Mouse (Mus musculus) ovary, postnatal 10 days (tissue): Measurements from ENCODE around the gene Igf2bp3.
"Not testable (repeated sequence)": the region's sequence is repeated elsewhere in the genome, so short reads cannot be mapped to it uniquely, and the experiment has no call there.

Experiments used
- DNase-seq: peaks from one replicate; pipeline ENCODE4 v3.0.0; 2022; ENCODE audit warnings: low spot score

The Igf2bp3 gene

GRCm38 (mm10) chr6:49214928-49215747, at the start of gene Igf2bp3:
Gene Igf2bp3 (minus strand): TSS chr6:49214957.
- DNase-seq: no peak

GRCm38 (mm10) chr6:49264446-49264845, 49.7 kb upstream of the Igf2bp3 start:
- DNase-seq: not testable (repeated sequence)

- peak; percentile 95 for DNase-seq
These were observed 49.1 kb upstream of the Igf2bp3 start, which contains the start of gene Tra2a for GRCm38 (mm10) chr6:49263847-49264243. Gene Tra2a (minus strand): TSS chr6:49264033.

- peak; percentile 55 for DNase-seq
These were observed 48.5 kb upstream of the Igf2bp3 start for GRCm38 (mm10) chr6:49263081-49263846.

- no peak for DNase-seq
These were observed 47.7 kb upstream of the Igf2bp3 start for GRCm38 (mm10) chr6:49262421-49262820.

- DNase-seq: no peak
These were observed 45.0 kb upstream of the Igf2bp3 start for GRCm38 (mm10) chr6:49259711-49260110.

- no peak for DNase-seq
These were observed 43.1 kb upstream of the Igf2bp3 start for GRCm38 (mm10) chr6:49257880-49258279.

- DNase-seq: no peak
These were observed 37.5 kb upstream of the Igf2bp3 start for GRCm38 (mm10) chr6:49252207-49252606.

GRCm38 (mm10) chr6:49251199-49251598, 36.4 kb upstream of the Igf2bp3 start:
- DNase-seq: no peak

- no peak for DNase-seq
These were observed 32.5 kb upstream of the Igf2bp3 start for GRCm38 (mm10) chr6:49247246-49247645.

- DNase-seq: no peak
These were observed 27.6 kb upstream of the Igf2bp3 start for GRCm38 (mm10) chr6:49242331-49242730.

GRCm38 (mm10) chr6:49241562-49241961, 26.8 kb upstream of the Igf2bp3 start:
- no peak for DNase-seq

- DNase-seq: peak; percentile 100
These were observed 21.6 kb upstream of the Igf2bp3 start for GRCm38 (mm10) chr6:49236331-49236730.

GRCm38 (mm10) chr6:49233356-49233755, 18.6 kb upstream of the Igf2bp3 start:
- no peak for DNase-seq

- no peak for DNase-seq
These were observed 13.4 kb upstream of the Igf2bp3 start for GRCm38 (mm10) chr6:49228126-49228679.

- DNase-seq: no peak
These were observed 12.5 kb upstream of the Igf2bp3 start for GRCm38 (mm10) chr6:49227184-49227735.

GRCm38 (mm10) chr6:49225728-49226123, 11.0 kb upstream of the Igf2bp3 start:
- no peak for DNase-seq

- DNase-seq: no peak
These were observed 10.4 kb upstream of the Igf2bp3 start for GRCm38 (mm10) chr6:49224923-49225727.

GRCm38 (mm10) chr6:49221906-49222305, 7.1 kb upstream of the Igf2bp3 start:
- DNase-seq: no peak

- no peak for DNase-seq
These were observed 5.3 kb upstream of the Igf2bp3 start for GRCm38 (mm10) chr6:49219920-49220604.

- DNase-seq: no peak
These were observed 4.3 kb upstream of the Igf2bp3 start for GRCm38 (mm10) chr6:49219001-49219560.
